Mouse (Mus musculus) kidney, postnatal 4 days (tissue): ENCODE data around the gene Alpl.
A peak's percentile ranks its signal among the peaks of the same experiment; 100 is the strongest.

Experiments used
- DNase-seq, 2 experiments: peaks; one replicate each; pipeline ENCODE4 v3.0.0; 2021; ENCODE audit warnings: mixed read lengths in 2 of 2

The Alpl gene

GRCm38 (mm10) chr4:137797038-137797437 is 854 bp upstream of the Alpl start:
- no peak for DNase-seq

DNA sequence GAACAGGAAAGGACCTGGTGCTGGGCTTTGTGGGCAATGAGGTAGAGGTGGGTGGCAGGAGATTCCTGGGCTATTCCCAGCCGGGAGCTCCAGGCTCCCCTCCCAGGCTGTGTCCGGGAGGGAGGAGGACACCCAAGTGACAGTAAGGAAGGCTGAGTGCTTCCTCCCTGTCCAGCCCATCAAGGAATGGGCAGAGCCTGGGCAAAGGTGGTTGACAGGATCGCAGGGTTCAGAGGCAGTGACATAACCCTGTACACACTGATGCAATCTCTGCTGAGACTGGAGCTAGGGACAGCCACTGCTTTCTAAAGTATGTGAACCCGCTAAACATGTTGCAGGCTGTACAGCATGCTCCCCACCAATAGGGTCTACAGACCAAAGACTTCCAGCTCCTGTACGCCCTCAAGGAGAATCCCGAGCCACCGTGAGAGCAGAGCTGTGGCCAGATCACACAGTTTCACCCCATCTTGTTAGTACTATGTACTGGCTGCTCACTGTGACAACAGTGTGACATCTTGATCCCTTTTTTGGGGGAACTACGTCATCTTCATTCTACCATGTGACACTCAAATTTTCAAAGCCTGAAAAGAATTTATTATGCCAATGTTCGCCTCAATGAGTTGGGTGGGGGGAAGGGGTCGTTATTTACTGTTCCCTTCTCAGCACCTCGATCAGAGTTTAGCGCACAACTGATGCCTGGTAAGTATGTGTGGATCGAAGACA is 1.8 kb downstream of the Alpl start:
- peak in 1 of 2 experiments; percentile 25 for DNase-seq

DNA sequence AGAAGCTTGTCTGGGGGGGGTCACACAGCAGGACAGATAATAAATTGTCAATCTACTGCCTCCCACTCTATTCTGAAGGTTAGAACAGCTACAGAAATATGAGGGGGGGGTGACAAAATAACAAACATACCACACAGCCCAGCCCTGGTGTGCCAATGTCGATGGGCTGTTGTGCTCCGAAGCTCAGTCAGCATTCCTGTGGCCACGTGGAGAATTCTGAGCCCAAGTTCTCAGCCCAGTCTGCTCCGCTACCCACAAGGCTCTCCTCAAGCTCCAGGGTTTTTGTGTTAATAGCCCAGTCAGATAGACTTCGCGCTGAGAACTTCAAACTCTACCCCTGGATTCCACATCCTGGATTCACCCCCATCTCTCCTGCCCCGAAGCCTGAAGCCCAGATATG is 2.6 kb downstream of the Alpl start:
- no peak for DNase-seq

- peak in 1 of 2 experiments; percentile 49 for DNase-seq
Measured at GRCm38 (mm10) chr4:137791440-137791839, 4.7 kb downstream of the Alpl start.

- DNase-seq: no peak
Measured at GRCm38 (mm10) chr4:137790981-137791380, 5.2 kb downstream of the Alpl start.

DNA sequence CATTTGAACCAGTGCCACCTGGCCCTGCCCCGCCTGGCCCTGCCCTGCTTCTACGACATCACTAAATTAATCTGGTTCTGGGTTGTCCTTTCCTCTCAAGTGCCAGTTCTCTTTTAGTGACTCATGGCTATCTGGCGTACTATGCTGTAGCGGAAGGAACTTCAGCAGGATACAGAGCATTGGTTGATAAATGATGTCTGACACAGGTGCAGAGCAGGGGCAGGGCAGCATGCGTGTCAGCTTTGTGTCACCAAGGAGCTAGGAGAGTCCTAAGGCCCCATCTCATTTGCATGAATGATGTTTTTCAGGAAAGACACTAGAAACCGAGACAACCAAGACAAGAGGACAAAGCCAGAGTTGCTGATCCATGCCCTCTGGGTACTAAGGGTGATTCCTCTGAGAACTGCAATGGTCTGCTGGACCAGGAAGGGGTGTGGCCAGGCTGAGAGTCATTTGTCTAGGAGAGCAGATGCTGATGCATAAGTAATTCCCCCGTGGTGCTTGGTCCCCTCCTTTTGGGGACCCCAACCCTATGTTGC is 7.6 kb downstream of the Alpl start:
- peak in 1 of 2 experiments; percentile 49 for DNase-seq

GRCm38 (mm10) chr4:137787589-137788289 is 8.4 kb downstream of the Alpl start:
- no peak for DNase-seq

DNA sequence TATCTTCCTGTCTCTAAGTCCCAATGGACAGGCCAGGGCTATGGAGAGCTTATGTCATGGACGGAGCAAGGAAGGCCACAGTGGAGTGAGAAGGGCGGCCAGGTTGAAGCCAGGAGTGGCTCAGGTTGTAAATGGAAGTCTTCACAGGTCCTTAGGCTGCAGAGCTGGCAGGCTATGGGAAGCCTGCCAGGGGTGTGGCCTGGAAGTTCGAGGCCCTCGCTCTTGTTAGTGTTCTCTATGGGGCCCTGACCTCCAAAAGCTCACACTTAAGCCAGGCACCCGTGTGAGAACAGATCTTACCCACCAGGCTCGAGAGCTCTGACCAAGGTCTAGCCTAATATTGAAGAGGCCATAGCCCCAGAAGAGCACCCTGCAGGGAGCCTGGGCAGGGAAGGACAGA is 9.7 kb downstream of the Alpl start:
- no peak for DNase-seq

GRCm38 (mm10) chr4:137785270-137785669 is 10.9 kb downstream of the Alpl start:
- no peak for DNase-seq

- DNase-seq: no peak
Measured at GRCm38 (mm10) chr4:137784741-137785140, 11.4 kb downstream of the Alpl start.

DNA sequence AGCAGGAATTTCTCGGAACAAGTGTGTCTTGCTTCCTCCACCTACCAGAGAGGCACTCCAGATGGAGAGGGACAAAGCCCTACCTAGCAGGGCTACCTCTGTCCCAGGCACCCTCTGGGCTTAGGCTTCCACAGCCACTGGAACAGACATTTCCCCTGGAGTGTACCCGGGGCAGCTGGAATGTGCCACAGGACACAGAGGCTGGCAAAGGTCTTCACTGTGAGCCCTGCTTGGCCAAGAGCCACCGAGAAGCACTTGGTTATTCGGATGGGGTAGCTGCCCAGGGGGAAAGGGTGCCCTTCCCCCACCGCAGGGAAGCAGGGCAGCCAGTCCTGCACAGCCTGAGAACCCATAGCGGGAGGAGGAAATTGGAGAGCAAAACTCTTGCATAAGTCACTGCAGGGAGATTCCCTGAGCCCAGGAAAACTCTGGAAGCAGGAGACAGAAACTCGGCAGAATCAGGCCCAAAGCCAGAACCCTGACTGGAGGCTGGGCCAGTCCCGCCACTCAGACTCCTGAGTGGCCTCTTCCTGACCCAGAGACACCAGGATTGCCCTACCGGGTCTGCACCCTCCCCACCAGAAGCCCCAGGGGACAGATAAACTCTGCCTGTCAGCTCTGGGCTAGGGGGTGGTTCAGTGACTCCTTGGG is 12.5 kb downstream of the Alpl start:
- peak; percentile 45 to 64 for DNase-seq

GRCm38 (mm10) chr4:137781949-137782348 is 14.2 kb downstream of the Alpl start:
- no peak for DNase-seq

- DNase-seq: no peak
Measured at GRCm38 (mm10) chr4:137780986-137781385, 15.2 kb downstream of the Alpl start.

DNA sequence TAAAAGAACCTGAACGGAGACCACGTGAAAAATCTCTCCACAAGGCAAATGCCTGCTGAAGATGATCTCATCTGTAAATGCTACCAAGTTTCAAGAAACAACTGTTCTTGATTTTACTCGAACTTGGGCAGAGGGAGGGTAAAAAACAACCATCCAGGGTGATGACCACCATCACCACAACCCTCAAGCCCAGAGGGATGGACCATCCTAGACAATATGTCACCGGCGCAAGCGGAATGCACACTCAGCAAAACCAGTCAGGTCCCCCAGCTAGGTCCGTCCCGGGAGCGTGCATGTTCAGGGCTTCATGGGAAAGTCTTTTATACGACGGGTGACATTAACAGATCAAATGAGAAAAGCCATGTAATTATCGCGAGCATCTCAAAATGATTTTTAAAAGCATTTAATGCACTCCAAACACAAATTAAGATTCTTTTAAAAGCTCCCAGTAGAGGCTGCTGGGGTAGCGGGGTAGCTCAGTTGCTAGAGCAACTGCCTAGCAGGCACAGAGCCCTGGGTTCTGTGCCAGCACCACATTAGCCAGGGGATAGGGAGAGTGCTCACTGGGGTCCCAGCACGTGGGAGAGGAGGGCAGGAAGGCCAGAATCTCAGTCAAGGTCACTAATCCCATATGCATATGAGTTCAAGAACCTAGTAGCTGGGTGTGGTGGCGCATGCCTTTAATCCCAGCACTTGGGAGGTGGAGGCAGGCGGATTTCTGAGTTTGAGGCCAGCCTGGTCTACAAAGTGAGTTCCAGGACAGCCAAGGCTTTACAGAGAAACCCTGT is 17.6 kb downstream of the Alpl start:
- no peak for DNase-seq

GRCm38 (mm10) chr4:137777866-137778265 is 18.3 kb downstream of the Alpl start:
- no peak for DNase-seq

DNA sequence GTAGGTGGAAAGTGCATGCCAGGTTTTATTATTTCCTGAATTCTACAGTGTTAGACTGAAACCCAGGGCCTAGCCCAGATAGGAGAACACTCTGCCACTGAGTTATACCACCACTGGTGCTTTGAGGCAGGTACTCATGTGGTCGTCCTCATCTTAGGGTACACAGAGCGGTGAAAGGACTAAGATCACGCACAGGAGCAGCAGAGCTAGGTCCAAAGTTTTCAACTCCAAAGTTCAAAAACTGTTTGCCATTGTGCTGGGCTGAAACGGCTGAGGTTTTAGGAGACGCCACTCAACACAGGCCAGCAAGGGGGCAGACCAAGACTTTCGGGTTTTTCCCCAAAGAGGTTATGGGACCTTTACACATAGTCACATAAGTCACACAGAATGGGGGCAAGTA is 21.7 kb downstream of the Alpl start:
- DNase-seq: no peak

GRCm38 (mm10) chr4:137774013-137774412 is 22.2 kb downstream of the Alpl start:
- no peak for DNase-seq

DNA sequence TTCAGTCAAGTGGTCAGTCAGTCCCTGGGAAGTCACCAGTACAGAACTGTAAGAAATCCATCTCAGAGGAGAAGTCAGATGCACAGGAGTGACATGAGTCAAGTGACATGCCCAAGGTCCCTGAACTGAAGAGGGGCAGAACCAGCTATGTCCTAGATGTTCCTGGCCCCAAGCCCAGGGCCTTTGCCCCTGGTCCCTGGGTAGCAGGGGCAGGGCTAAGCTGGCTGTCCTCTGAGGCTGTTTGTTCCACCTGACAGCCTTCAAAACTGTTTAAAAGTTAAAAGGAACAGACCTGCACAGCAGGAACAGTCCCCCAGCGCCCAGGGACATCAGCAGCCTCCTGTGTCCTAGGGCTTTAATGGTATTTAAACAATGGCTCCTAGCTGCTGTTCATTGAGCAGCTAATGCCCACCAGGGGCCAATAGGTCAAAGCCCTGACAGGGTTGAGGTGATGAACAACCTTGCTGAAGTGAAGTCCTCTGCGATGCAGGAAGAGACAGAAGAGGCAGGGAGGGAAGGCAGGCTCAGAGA is 22.8 kb downstream of the Alpl start:
- DNase-seq: peak in 1 of 2 experiments; percentile 67

DNA sequence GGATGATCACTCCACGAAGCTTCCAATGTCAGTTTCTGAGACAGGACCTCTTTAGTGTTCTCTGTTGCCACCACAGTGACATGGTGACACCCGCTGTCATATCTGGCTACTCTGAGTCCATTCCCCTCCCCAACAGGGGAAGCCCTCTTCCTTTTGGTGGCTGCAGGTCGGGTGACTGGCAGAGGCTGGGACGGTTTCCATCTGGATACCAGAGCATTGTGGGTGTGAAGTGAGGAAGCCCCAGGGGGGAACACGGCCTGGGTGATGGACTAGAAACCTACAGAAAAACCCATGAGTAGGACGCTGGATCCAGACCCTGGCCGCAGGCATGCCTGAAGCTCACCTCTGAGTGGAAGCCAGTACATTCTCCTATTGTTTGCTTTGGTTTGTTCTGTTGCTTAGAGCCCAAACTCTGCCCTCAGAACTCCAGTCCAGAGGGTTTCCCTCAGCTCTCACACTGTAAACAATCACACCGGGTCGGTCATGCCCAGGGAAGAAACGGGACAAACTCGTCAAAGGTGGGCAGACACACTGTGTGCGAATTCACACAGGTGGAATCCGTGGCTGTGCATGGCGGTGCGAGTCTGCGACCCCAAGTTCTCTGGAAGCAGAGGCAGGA is 23.6 kb downstream of the Alpl start:
- no peak for DNase-seq

- no peak for DNase-seq
Measured at GRCm38 (mm10) chr4:137771749-137772148, 24.4 kb downstream of the Alpl start.

DNA sequence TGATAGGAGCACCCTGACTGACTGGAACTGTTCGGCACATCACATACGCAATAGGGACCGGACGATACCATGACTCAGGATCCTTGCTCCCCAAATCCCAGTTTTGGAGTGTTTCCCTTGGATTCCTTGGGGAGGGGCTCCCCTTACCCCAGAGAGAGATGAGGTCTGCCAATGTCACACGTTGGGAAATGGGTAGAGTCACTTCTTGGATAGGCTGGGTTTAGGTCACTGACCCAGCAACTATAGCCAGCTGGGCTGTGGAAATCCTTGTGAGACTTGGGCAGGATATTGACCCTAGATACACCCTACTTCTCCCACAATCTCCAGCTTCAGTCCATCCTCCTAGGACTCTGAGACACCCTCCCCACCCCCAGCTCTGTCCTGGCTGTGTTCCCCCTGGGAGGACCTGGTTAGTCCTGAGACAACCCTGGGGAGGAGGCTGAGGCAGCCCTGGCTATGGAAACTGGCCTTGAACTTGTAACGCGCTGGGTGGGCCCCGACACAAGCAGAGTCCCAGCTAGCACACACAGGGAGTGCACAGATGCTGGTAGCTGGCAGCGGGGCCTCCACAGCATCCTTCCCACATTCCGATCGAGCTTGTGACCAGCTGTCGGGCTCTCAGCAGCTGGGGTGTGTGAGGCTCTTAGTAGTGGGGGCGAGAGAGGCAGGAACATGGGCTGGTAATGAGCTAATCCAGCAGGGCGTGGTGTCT is 25.1 kb downstream of the Alpl start:
- peak; percentile 49 to 67 for DNase-seq
